Mouse (Mus musculus): ENCODE results near the gene Dnah1. TPM values are rescaled to one million over a fixed set of nuclear protein-coding genes. Genes with fewer than 3 reads are reported as not detected.

The Dnah1 gene
- polyA plus RNA-seq, 1 experiment: 1.5 TPM

DNA sequence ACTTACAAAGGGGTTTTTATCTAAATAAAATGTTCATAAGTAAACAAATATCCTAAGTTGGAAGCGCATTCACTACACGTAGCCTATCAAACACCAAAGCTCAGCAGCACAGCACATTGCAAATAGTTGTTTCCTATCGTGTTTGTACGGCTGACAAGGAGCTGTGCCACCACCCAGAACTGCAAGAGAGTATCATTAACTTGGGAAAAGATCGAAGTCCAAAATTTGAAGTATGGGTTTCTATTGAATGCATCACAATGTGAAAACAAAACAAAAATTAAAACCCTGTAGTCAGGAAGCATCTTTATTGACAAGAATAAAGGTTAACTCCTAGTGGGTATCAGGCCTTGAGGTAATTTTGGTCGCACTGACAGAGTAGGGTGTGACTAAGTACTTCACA lies 75.3 kb downstream of the Dnah1 start:
- TF ChIP-seq CTCF (IDR thresholded peaks at IDR 0.05; ENCODE audit: borderline replicate concordance, insufficient read depth, low read length) (no peak), POLR2A (IDR thresholded peaks at IDR 0.05; ENCODE audit: low read depth, low read length) (no peak)
- no peak overlapping the region for H3K4me3 ChIP-seq (ENCODE audit: insufficient read depth, low read length)
- peaks cover 5% of the 10 kb centered on the region; the same call in 1 of the 2 replicates for H3K4me1 ChIP-seq (ENCODE audit: control insufficient read depth, insufficient read depth, low read length)
- H3K27ac ChIP-seq (ENCODE audit: insufficient read depth, low read length): no peak overlapping the region

DNA sequence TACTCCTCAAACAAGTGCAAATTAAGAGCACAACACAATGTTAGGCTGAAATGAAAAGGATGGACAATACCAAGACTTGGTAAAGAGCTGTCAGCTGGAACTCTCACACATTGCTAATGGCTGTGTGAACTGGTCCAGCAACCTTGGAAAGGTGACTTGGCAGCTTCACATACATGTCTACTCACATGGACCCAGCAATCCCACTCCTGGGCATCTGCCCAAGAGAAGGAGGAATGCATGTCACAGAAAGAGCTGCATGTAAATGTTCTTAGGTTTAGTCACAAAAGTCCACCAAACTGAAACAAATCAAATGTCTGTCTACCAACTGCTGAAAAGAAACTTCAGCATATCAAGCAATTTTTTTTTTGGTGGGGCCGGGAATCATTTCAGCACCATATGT lies 77.8 kb downstream of the Dnah1 start:
- Histone ChIP-seq H3K4me1 (ENCODE audit: control insufficient read depth, insufficient read depth, low read length) (peaks cover 5% of the 10 kb centered on the region; the same call in 1 of the 2 replicates), H3K27ac (ENCODE audit: insufficient read depth, low read length) (peak overlapping the region; percentile 6; the same call in 1 of the 2 replicates), H3K4me3 (ENCODE audit: insufficient read depth, low read length) (no peak overlapping the region)
- TF ChIP-seq CTCF (IDR thresholded peaks at IDR 0.05; ENCODE audit: borderline replicate concordance, insufficient read depth, low read length) (no peak), POLR2A (IDR thresholded peaks at IDR 0.05; ENCODE audit: low read depth, low read length) (no peak)

DNA sequence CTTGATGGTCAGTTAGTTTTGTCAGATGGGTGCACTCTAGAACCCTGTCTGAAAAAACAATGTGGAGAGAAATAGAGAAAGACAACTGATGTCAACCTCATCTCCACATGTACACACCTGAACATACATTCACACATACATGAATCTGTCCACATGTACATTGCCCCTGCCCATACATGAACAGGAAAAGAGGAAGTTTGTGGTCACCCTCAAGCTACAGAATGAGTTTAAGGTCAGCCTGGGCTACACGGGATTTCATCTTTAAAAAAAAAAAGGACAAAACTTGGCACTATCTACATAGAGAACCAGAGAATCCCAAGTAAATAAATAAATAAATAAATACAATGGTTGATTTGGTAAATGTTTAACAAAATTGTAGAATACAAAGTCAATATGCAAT lies 78.9 kb downstream of the Dnah1 start:
- no peak for TF ChIP-seq POLR2A (IDR thresholded peaks at IDR 0.05; ENCODE audit: low read depth, low read length)
- no peak for TF ChIP-seq CTCF (IDR thresholded peaks at IDR 0.05; ENCODE audit: borderline replicate concordance, insufficient read depth, low read length)
- Histone ChIP-seq H3K27ac (ENCODE audit: insufficient read depth, low read length) (no peak overlapping the region), H3K4me1 (ENCODE audit: control insufficient read depth, insufficient read depth, low read length) (peaks cover 5% of the 10 kb centered on the region; the same call in 1 of the 2 replicates), H3K4me3 (ENCODE audit: insufficient read depth, low read length) (no peak overlapping the region)

DNA sequence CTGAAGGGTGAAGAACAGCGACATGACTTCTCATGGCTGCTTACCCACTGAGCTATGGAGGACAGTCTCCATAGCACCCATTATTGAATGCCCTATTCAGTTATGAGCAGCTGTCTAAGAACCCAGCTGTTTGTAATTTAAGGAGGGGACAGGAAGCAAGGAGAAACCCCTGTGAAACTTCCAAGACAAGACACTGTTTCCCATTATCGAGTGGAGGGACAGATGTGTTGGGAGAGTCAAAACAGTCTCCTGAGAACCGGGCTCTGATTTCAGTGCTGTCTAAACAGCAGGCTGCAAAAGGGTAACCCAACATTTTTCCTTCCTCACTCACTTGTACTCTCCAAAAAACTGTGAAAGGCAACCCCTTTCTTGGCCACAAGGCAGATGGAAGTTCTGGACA lies 83.2 kb downstream of the Dnah1 start:
- no peak overlapping the region for H3K27ac ChIP-seq (ENCODE audit: insufficient read depth, low read length)
- TF ChIP-seq POLR2A (IDR thresholded peaks at IDR 0.05; ENCODE audit: low read depth, low read length): no peak
- TF ChIP-seq CTCF (IDR thresholded peaks at IDR 0.05; ENCODE audit: borderline replicate concordance, insufficient read depth, low read length): no peak
- H3K4me1 ChIP-seq (ENCODE audit: control insufficient read depth, insufficient read depth, low read length): no peaks in the 10 kb centered on the region
- H3K4me3 ChIP-seq (ENCODE audit: insufficient read depth, low read length): no peak overlapping the region

DNA sequence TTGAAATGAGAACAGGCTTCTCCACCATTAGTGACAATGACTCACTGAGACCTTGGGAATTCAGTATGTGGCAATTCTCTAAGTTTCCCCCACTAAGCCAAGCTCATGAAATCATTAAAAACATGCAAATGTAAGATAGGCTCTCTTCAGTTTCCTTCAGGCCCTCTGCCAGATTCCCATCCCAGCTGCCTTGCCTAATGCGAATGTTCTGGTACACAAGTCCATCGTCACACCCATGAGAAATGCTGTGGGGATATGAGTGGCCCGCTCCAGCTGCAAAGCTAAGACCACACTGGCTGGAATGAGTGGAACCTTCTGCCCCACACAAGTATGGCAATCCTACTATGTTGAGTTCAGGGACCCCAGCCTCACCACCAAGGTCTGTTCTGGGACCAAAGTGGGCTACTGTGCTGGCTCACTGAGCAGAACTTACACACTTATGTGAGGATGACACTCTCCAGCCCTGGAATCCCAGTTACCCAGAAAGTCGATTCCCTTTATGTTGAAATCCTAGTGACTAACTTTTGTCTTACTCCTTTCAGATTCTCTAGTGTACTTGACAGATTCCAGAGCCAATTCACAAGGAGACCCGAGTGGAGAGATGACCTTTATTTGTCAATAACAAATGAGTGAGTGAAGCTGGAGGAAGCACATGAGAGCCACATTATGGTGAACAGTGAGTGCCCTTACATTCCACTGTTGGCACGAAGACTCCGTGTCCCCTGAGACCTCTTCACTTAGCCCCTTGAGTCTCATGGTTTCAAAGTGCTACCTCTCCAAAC lies 86.4 kb downstream of the Dnah1 start:
- no peak for TF ChIP-seq CTCF (IDR thresholded peaks at IDR 0.05; ENCODE audit: borderline replicate concordance, insufficient read depth, low read length)
- TF ChIP-seq POLR2A (IDR thresholded peaks at IDR 0.05; ENCODE audit: low read depth, low read length): no peak
- no peak overlapping the region for H3K4me3 ChIP-seq (ENCODE audit: insufficient read depth, low read length)
- no peak overlapping the region for H3K27ac ChIP-seq (ENCODE audit: insufficient read depth, low read length)
- H3K4me1 ChIP-seq (ENCODE audit: control insufficient read depth, insufficient read depth, low read length): no peaks in the 10 kb centered on the region

DNA sequence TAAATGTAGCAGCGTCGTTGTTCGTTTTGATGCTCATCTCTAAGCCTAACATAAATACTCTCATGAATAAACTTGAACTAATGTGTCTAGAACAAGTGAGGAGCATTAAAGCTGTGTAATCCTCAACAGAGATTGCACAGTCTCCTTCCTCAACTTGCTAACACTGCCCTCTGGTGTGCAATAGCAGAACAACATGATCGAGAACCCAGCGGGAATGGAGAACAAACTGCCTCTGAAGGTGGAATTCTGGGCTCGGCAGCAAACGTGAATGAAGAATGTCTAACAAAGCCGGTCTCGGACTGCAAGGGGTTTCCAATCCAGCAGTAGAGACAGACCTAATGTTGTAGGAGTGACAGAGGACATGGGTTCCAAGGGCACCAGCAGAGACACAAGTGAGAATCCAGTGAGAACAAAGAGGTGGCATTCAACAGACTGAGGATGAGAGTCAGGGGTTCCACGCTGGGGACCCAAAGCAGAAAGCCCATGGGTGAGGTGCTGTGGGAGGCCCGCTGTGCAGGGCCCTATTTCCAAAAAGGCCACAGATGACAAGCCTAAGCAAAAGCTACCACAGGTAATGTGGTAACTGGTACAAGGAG lies 89.6 kb downstream of the Dnah1 start:
- TF ChIP-seq POLR2A (IDR thresholded peaks at IDR 0.05; ENCODE audit: low read depth, low read length) (no peak), CTCF (IDR thresholded peaks at IDR 0.05; ENCODE audit: borderline replicate concordance, insufficient read depth, low read length) (peak; percentile 9; the same call in 1 of the 2 replicates)
- Histone ChIP-seq H3K27ac (ENCODE audit: insufficient read depth, low read length) (no peak overlapping the region), H3K4me1 (ENCODE audit: control insufficient read depth, insufficient read depth, low read length) (no peaks in the 10 kb centered on the region), H3K4me3 (ENCODE audit: insufficient read depth, low read length) (no peak overlapping the region)

DNA sequence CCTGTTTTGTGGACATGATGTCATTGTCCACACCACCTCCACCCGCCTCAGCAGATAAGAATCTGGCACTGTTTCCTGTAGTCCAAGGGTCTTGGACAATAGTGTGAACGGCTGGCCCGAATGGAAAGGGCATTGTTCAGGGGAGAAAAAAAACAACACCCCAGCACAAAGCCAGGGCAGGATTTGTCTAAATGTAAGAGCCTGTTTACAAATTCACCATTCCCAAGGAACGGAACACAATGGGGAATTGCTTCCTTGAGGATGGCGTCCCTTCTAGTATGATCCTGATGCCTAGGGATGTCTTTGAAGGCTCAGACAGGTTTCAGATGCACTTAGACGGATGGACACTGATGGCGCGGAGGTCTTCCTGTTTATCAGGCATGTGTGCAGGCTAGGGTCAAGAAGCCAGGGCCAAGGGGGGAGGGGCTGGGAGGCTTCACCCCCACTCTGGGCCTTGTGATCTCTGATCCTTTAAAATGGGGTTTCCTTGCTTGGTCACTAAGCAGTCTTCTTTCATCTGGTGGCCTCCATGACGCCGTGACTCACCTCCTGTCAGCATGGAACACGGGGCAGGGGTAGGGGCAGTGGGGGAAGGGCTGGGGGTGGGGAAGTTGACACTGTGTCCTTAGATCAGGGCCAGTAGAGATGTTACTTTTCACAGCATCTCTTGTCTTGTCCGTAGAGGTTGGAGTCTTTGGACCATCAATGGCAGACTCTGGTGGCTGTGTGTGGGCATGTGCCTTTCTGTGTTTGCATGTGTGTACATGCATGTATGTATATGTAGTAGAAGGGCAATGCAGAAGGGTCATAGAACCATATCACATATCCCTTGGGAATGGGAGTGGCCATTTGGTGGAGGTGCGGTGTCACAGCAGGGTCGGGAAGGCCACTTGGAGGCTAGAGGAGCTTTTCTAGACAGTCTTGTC lies 90.4 kb downstream of the Dnah1 start:
- Histone ChIP-seq H3K4me3 (ENCODE audit: insufficient read depth, low read length) (no peak overlapping the region), H3K27ac (ENCODE audit: insufficient read depth, low read length) (no peak overlapping the region), H3K4me1 (ENCODE audit: control insufficient read depth, insufficient read depth, low read length) (no peaks in the 10 kb centered on the region)
- TF ChIP-seq CTCF (IDR thresholded peaks at IDR 0.05; ENCODE audit: borderline replicate concordance, insufficient read depth, low read length) (no peak), POLR2A (IDR thresholded peaks at IDR 0.05; ENCODE audit: low read depth, low read length) (no peak)

DNA sequence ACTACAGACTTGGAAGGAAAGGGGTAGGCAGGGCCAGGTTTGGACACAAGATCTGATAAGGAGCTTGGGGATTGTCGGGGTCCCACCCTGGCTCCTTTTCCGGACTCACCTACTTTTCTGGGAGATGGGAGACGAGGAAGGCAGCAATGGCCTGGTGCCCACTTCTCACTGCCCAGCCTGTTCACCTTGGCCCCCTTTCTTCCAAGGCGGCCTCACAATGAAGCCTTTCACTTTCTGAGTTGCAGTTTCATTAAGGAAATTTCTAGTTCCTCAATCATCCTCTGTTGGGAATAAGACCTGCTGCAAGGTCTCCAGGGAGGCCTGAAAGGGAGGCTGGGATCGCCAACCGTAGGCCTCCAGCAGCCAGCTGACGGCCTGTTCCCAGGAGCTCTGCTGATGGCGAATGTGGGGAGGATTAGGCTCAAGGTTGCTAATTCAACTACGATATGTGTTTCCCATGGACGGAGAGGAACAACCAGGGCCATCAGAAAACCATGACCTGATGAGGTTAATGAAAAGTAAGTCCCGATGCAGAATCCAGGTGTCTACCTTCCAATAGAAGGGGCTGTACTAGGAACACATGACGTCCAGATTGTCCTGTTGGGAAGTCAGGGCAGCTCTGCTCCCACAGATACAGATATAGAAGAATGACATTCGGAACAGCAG lies 91.2 kb downstream of the Dnah1 start:
- Histone ChIP-seq H3K4me3 (ENCODE audit: insufficient read depth, low read length) (no peak overlapping the region), H3K27ac (ENCODE audit: insufficient read depth, low read length) (no peak overlapping the region), H3K4me1 (ENCODE audit: control insufficient read depth, insufficient read depth, low read length) (no peaks in the 10 kb centered on the region)
- TF ChIP-seq POLR2A (IDR thresholded peaks at IDR 0.05; ENCODE audit: low read depth, low read length) (no peak), CTCF (IDR thresholded peaks at IDR 0.05; ENCODE audit: borderline replicate concordance, insufficient read depth, low read length) (no peak)

DNA sequence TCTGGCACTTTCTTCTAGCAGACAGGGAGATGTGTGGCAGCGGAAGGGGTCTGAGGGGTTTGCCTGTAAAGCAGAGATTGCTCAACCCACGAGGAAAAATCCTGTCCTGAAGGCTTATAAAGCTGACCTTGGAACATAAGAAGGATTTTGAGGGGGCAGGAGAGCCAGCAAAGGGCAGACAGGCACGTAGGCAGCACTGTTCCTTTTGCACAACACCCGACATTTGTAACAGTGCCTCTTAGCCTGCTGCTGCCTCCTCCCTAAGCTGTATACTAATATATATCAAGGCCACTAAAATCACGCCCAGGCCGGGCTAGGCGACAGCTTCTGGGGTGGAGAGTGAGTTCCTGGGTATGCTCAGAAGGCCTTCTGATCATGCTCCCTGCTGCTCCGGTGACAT lies 93.3 kb downstream of the Dnah1 start:
- TF ChIP-seq POLR2A (IDR thresholded peaks at IDR 0.05; ENCODE audit: low read depth, low read length) (no peak), CTCF (IDR thresholded peaks at IDR 0.05; ENCODE audit: borderline replicate concordance, insufficient read depth, low read length) (no peak)
- Histone ChIP-seq H3K27ac (ENCODE audit: insufficient read depth, low read length) (no peak overlapping the region), H3K4me1 (ENCODE audit: control insufficient read depth, insufficient read depth, low read length) (no peaks in the 10 kb centered on the region), H3K4me3 (ENCODE audit: insufficient read depth, low read length) (no peak overlapping the region)

All from embryonic fibroblast, embryonic 13.5 days (primary cell).